Comparison of ENCODE assay signal across 24 mouse cellular contexts in genomic region chr4:123025418-123025817, GRCm38 (mm10). TPM values are rescaled to one million over a fixed set of nuclear protein-coding genes. Genes with fewer than 3 reads are reported as not detected.
A peak's percentile ranks its signal among the peaks of the same experiment; 100 is the strongest.
DNase-seq lines count a peak whose midpoint lies in the region; ATAC-seq and TF ChIP-seq lines count a peak whose summit lies in the region.
"Had no signal": no experiment of that assay in that cellular context is flagged by ENCODE, and none has a peak within 500 bp of the region (broad histone marks: within the 10 kb centered on the region; RNA-seq: fewer than 3 reads in every experiment).

No protein-coding gene starts in this region.

- no peak for TF ChIP-seq EP300 in lung, postnatal 0 days (IDR thresholded peaks at IDR 0.05)

- no peak for ATAC-seq in hindbrain, embryonic 12.5 days (ENCODE audit: low FRiP score)
- ATAC-seq in lung, postnatal 0 days: 0 out of 2 replicates have a peak, but pooled peaks have one; percentile 2
- ATAC-seq: intestine, postnatal 0 days; Patski had no signal

- no peak overlapping the region for H3K4me3 ChIP-seq in hindbrain, embryonic 12.5 days
- H3K4me3 ChIP-seq in hindbrain, embryonic 10.5 days: no peak overlapping the region
- no peak overlapping the region for H3K4me3 ChIP-seq in lung, postnatal 0 days (ENCODE audit: low read depth, low read length)
- no peak overlapping the region for H3K4me3 ChIP-seq in brown adipose tissue, adult 24 weeks (ENCODE audit: insufficient read depth, low read depth, low read length)
- H3K4me3 ChIP-seq: embryonic facial prominence, embryonic 15.5 days; heart, adult 2 months; heart, embryonic 15.5 days; limb, embryonic 13.5 days; myocyte had no signal

- H3K4me2 ChIP-seq in hindbrain, embryonic 12.5 days (replicated peaks): no peak overlapping the region
- no peak overlapping the region for H3K4me2 ChIP-seq in lung, postnatal 0 days (replicated peaks; ENCODE audit: low read depth, low read length)
- H3K4me2 ChIP-seq: embryonic facial prominence, embryonic 15.5 days; heart, embryonic 15.5 days; hindbrain, embryonic 14.5 days; limb, embryonic 13.5 days; lung, embryonic 14.5 days had no signal

- DNase-seq in hindbrain, embryonic 10.5 days (ENCODE audit: low spot score): no peak
- no peak for DNase-seq in lung, postnatal 0 days (ENCODE audit: low spot score)
- DNase-seq in lung, postnatal 10 days: no peak
- DNase-seq in A20 (ENCODE audit: low read depth, low spot score): peak; percentile 55
- no peak for DNase-seq in frontal cortex, postnatal 14 days (ENCODE audit: low spot score in 2 of 2)
- no peak for DNase-seq in cerebellum, postnatal 10 days
- DNase-seq: adrenal gland, postnatal 25 days; cerebellum, adult 9-11 months; embryo, embryonic 11 days; gastrocnemius, postnatal 10 days; kidney, postnatal 10 days; lung, embryonic 14.5 days; right cerebral cortex, adult 18-20 months; thymus, postnatal 36 days had no signal

- H3K36me3 ChIP-seq in hindbrain, embryonic 12.5 days: peaks cover 47% of the 10 kb centered on the region
- peaks cover 91% of the 10 kb centered on the region for H3K36me3 ChIP-seq in hindbrain, embryonic 10.5 days
- no peaks in the 10 kb centered on the region for H3K36me3 ChIP-seq in lung, postnatal 0 days (ENCODE audit: insufficient read depth, low read length)

- H3K27ac ChIP-seq in hindbrain, embryonic 12.5 days: peak overlapping the region; percentile 40; the same call in 1 of the 2 replicates
- no peak overlapping the region for H3K27ac ChIP-seq in hindbrain, embryonic 10.5 days
- H3K27ac ChIP-seq in lung, postnatal 0 days (ENCODE audit: low read length): no peak overlapping the region
- H3K27ac ChIP-seq in brown adipose tissue, adult 24 weeks (replicated peaks; ENCODE audit: low read depth, low read length): peak overlapping the region; percentile 40; the same call in 1 of the 2 replicates
- H3K27ac ChIP-seq: embryonic facial prominence, embryonic 15.5 days; heart, adult 2 months; heart, embryonic 15.5 days; hindbrain, embryonic 14.5 days; limb, embryonic 13.5 days had no signal

- no peaks in the 10 kb centered on the region for H3K27me3 ChIP-seq in hindbrain, embryonic 12.5 days
- no peaks in the 10 kb centered on the region for H3K27me3 ChIP-seq in hindbrain, embryonic 10.5 days (ENCODE audit: insufficient read depth, poor library complexity, severe bottlenecking)
- H3K27me3 ChIP-seq in lung, postnatal 0 days (replicated peaks; ENCODE audit: insufficient read depth, low read length): no peaks in the 10 kb centered on the region
- H3K27me3 ChIP-seq: embryonic facial prominence, embryonic 15.5 days; heart, embryonic 15.5 days; limb, embryonic 13.5 days; Patski had no signal

- no peak overlapping the region for H3K9ac ChIP-seq in hindbrain, embryonic 12.5 days
- H3K9ac ChIP-seq in lung, postnatal 0 days (replicated peaks; ENCODE audit: low read depth): no peak overlapping the region
- H3K9ac ChIP-seq: embryonic facial prominence, embryonic 15.5 days; heart, embryonic 15.5 days; hindbrain, embryonic 14.5 days; limb, embryonic 13.5 days; lung, embryonic 14.5 days had no signal

- no peak for TF ChIP-seq CTCF in lung, postnatal 0 days (IDR thresholded peaks at IDR 0.05)

- WGBS in hindbrain, embryonic 12.5 days: 88% methylated on average over 2 of the region's 2 CpGs
- 96% methylated on average over 2 of the region's 2 CpGs for WGBS in hindbrain, embryonic 10.5 days
- WGBS in lung, postnatal 0 days: 67% methylated on average over 2 of the region's 2 CpGs

- H3K9me3 ChIP-seq in hindbrain, embryonic 12.5 days (replicated peaks): no peaks in the 10 kb centered on the region
- no peaks in the 10 kb centered on the region for H3K9me3 ChIP-seq in hindbrain, embryonic 10.5 days
- H3K9me3 ChIP-seq in lung, postnatal 0 days (ENCODE audit: low read length): no peaks in the 10 kb centered on the region
- H3K9me3 ChIP-seq: embryonic facial prominence, embryonic 15.5 days; heart, embryonic 15.5 days; limb, embryonic 13.5 days had no signal

- H3K4me1 ChIP-seq in hindbrain, embryonic 12.5 days: peaks cover 17% of the 10 kb centered on the region
- peaks cover 20% of the 10 kb centered on the region; the same call in 1 of the 2 replicates for H3K4me1 ChIP-seq in hindbrain, embryonic 10.5 days (replicated peaks)
- H3K4me1 ChIP-seq in lung, postnatal 0 days (ENCODE audit: insufficient read depth, low read depth, low read length): no peaks in the 10 kb centered on the region
- H3K4me1 ChIP-seq in brown adipose tissue, adult 24 weeks (ENCODE audit: control insufficient read depth, insufficient read depth, insufficient read length, low read length): peaks cover 5% of the 10 kb centered on the region; the same call in 1 of the 2 replicates
- H3K4me1 ChIP-seq: embryonic facial prominence, embryonic 15.5 days had no signal

RNA-seq across cellular contexts. Expression of gene Trit1, which starts 9.0 kb away (rescaled TPM):
- polyA plus RNA-seq in hindbrain, embryonic 12.5 days (2016; fragmentation: Nextera tagmentation; extraction: Ambion mirVana): 23.3 and 26.7 TPM in 2 replicates
- 22.7 and 25.0 TPM in 2 replicates for polyA plus RNA-seq in hindbrain, embryonic 10.5 days (2016; fragmentation: Nextera tagmentation; extraction: Ambion mirVana)
- 10.7 and 11.1 TPM in 2 replicates for polyA plus RNA-seq in lung, postnatal 0 days (2015; fragmentation: Nextera tagmentation; extraction: Ambion mirVana)
- 13.4 and 20.8 TPM in 2 replicates for polyA plus RNA-seq in brown adipose tissue, adult 24 weeks (2012; ENCODE audit: insufficient read depth, insufficient read length, missing spikeins)

RNA-seq across cellular contexts. Expression of gene Mycl, which starts 30.0 kb away (rescaled TPM):
- polyA plus RNA-seq in hindbrain, embryonic 12.5 days (2016; fragmentation: Nextera tagmentation; extraction: Ambion mirVana): 103 and 105 TPM in 2 replicates
- 74.1 and 82.3 TPM in 2 replicates for polyA plus RNA-seq in hindbrain, embryonic 10.5 days (2016; fragmentation: Nextera tagmentation; extraction: Ambion mirVana)
- 6.0 and 8.1 TPM in 2 replicates for polyA plus RNA-seq in lung, postnatal 0 days (2015; fragmentation: Nextera tagmentation; extraction: Ambion mirVana)
- polyA plus RNA-seq in brown adipose tissue, adult 24 weeks (2012; ENCODE audit: insufficient read depth, insufficient read length, missing spikeins): 0.83 and 0.92 TPM in 2 replicates

Comparison
In these comparisons a context has a peak if more than half of its experiments do, and no peak if none do; other contexts are left out.
1. H3K27ac ChIP-seq: peak in hindbrain, embryonic 12.5 days (single experiment) and brown adipose tissue, adult 24 weeks (single experiment); none in hindbrain, embryonic 10.5 days (single experiment) and lung, postnatal 0 days (single experiment).